Mouse (Mus musculus): Measurements from ENCODE around the gene Vamp2. TPM values are rescaled to one million over a fixed set of nuclear protein-coding genes. Genes with fewer than 3 reads are reported as not detected.

The Vamp2 gene
- polyA plus RNA-seq, 1 experiment: 51.8 TPM

GRCm38 (mm10) chr11:69118765-69119164 is 30.5 kb downstream of the Vamp2 start:
- Histone ChIP-seq H3ac (ENCODE audit: control insufficient read depth, insufficient read length) (no peak overlapping the region), H3K79me2 (ENCODE audit: control insufficient read depth, insufficient read depth) (no peaks in the 10 kb centered on the region)

GRCm38 (mm10) chr11:69119446-69120155 is 31.3 kb downstream of the Vamp2 start:
- Histone ChIP-seq H3K4me2 (ENCODE audit: low read depth) (no peak overlapping the region), H3K36me3 (ENCODE audit: control insufficient read depth, insufficient read depth) (no peaks in the 10 kb centered on the region), H3K27me3 (ENCODE audit: control insufficient read depth, insufficient read depth, insufficient read length) (no peaks in the 10 kb centered on the region), H3ac (ENCODE audit: control insufficient read depth, insufficient read length) (no peak overlapping the region), H3K79me2 (ENCODE audit: control insufficient read depth, insufficient read depth) (no peaks in the 10 kb centered on the region), H3K4me3 (no peak overlapping the region)
- TF ChIP-seq MYOG (IDR thresholded peaks at IDR 0.05; ENCODE audit: control insufficient read depth in 1 of 3, insufficient read depth in 1 of 3, insufficient read length in 2 of 3, low read depth in 2 of 3) (no peak), SRF (IDR thresholded peaks at IDR 0.05; ENCODE audit: control insufficient read depth, insufficient read length, low read depth) (no peak), E2F4 (IDR thresholded peaks at IDR 0.05; ENCODE audit: insufficient read depth) (no peak), TCF12 (IDR thresholded peaks at IDR 0.05; ENCODE audit: insufficient read depth, poor library complexity, severe bottlenecking) (no peak), MYOD1 (IDR thresholded peaks at IDR 0.05; ENCODE audit: control insufficient read depth in 1 of 3, insufficient read length in 2 of 3, low read depth in 2 of 3) (no peak), MAX (IDR thresholded peaks at IDR 0.05; ENCODE audit: low read depth) (no peak)

More at GRCm38 (mm10) chr11:69118765-69119164, 30.5 kb downstream of the Vamp2 start:
- Histone ChIP-seq H3K36me3 (ENCODE audit: control insufficient read depth, insufficient read depth) (no peaks in the 10 kb centered on the region), H3K27me3 (ENCODE audit: control insufficient read depth, insufficient read depth, insufficient read length) (no peaks in the 10 kb centered on the region), H3K4me2 (ENCODE audit: low read depth) (peak overlapping the region; percentile 99), H3K4me3 (peak overlapping the region; percentile 40)
- TF ChIP-seq POLR2A (IDR thresholded peaks at IDR 0.05; ENCODE audit: insufficient read length, low read depth) (no peak), REST (IDR thresholded peaks at IDR 0.05; ENCODE audit: insufficient read depth, insufficient read length) (no peak), SRF (IDR thresholded peaks at IDR 0.05; ENCODE audit: control insufficient read depth, insufficient read length, low read depth) (no peak), MYOD1 (IDR thresholded peaks at IDR 0.05; ENCODE audit: control insufficient read depth in 1 of 3, insufficient read length in 2 of 3, low read depth in 2 of 3) (no peak), MAX (IDR thresholded peaks at IDR 0.05; ENCODE audit: low read depth) (no peak), E2F4 (IDR thresholded peaks at IDR 0.05; ENCODE audit: insufficient read depth) (no peak)

GRCm38 (mm10) chr11:69120221-69121000 is 32.1 kb downstream of the Vamp2 start, which contains the start of gene Hes7:
Gene Hes7, plus strand, starts transcription at chr11:69120404.
- H3K27me3 ChIP-seq (ENCODE audit: control insufficient read depth, insufficient read depth, insufficient read length): no peaks in the 10 kb centered on the region
- H3K36me3 ChIP-seq (ENCODE audit: control insufficient read depth, insufficient read depth): no peaks in the 10 kb centered on the region
- H3ac ChIP-seq (ENCODE audit: control insufficient read depth, insufficient read length): peak within 1 kb of the TSS; percentile 82
- no peaks in the 10 kb centered on the region for H3K79me2 ChIP-seq (ENCODE audit: control insufficient read depth, insufficient read depth)
- peak within 1 kb of the TSS; percentile 99 for H3K4me2 ChIP-seq (ENCODE audit: low read depth)
- H3K4me3 ChIP-seq: peak within 1 kb of the TSS; percentile 68
- TF ChIP-seq CEBPB (IDR thresholded peaks at IDR 0.05; ENCODE audit: insufficient read depth, poor library complexity, severe bottlenecking) (no peak), MYOD1 (IDR thresholded peaks at IDR 0.05; ENCODE audit: control insufficient read depth in 1 of 3, insufficient read length in 2 of 3, low read depth in 2 of 3) (no peak), USF1 (IDR thresholded peaks at IDR 0.05; ENCODE audit: low read depth) (no peak), POLR2AphosphoS2 (IDR thresholded peaks at IDR 0.05; ENCODE audit: insufficient read length, low read depth) (no peak), TCF3 (IDR thresholded peaks at IDR 0.05; ENCODE audit: insufficient read length, low read depth) (no peak), E2F4 (IDR thresholded peaks at IDR 0.05; ENCODE audit: insufficient read depth) (no peak), TCF12 (IDR thresholded peaks at IDR 0.05; ENCODE audit: insufficient read depth, poor library complexity, severe bottlenecking) (no peak), MYOG (IDR thresholded peaks at IDR 0.05; ENCODE audit: control insufficient read depth in 1 of 3, insufficient read depth in 1 of 3, insufficient read length in 2 of 3, low read depth in 2 of 3) (no peak), POLR2A (IDR thresholded peaks at IDR 0.05; ENCODE audit: insufficient read length, low read depth) (no peak), MAX (IDR thresholded peaks at IDR 0.05; ENCODE audit: low read depth) (no peak), REST (IDR thresholded peaks at IDR 0.05; ENCODE audit: insufficient read depth, insufficient read length) (no peak), SRF (IDR thresholded peaks at IDR 0.05; ENCODE audit: control insufficient read depth, insufficient read length, low read depth) (no peak)

- Histone ChIP-seq H3K79me2 (ENCODE audit: control insufficient read depth, insufficient read depth) (no peaks in the 10 kb centered on the region), H3K36me3 (ENCODE audit: control insufficient read depth, insufficient read depth) (no peaks in the 10 kb centered on the region), H3K4me2 (ENCODE audit: low read depth) (peak overlapping the region; percentile 99), H3ac (ENCODE audit: control insufficient read depth, insufficient read length) (peak overlapping the region; percentile 82), H3K4me3 (peak overlapping the region; percentile 68), H3K27me3 (ENCODE audit: control insufficient read depth, insufficient read depth, insufficient read length) (no peaks in the 10 kb centered on the region)
- TF ChIP-seq CEBPB (IDR thresholded peaks at IDR 0.05; ENCODE audit: insufficient read depth, poor library complexity, severe bottlenecking) (no peak), REST (IDR thresholded peaks at IDR 0.05; ENCODE audit: insufficient read depth, insufficient read length) (no peak), POLR2A (IDR thresholded peaks at IDR 0.05; ENCODE audit: insufficient read length, low read depth) (no peak), E2F4 (IDR thresholded peaks at IDR 0.05; ENCODE audit: insufficient read depth) (no peak), TCF3 (IDR thresholded peaks at IDR 0.05; ENCODE audit: insufficient read length, low read depth) (no peak), MYOG (IDR thresholded peaks at IDR 0.05; ENCODE audit: control insufficient read depth in 1 of 3, insufficient read depth in 1 of 3, insufficient read length in 2 of 3, low read depth in 2 of 3) (no peak)
These were observed 32.9 kb downstream of the Vamp2 start for GRCm38 (mm10) chr11:69121001-69121740.
